Mouse (Mus musculus) hindbrain, embryonic 15.5 days (tissue): ENCODE results near the gene Vmn2r15. TPM values are rescaled to one million over a fixed set of nuclear protein-coding genes. Genes with fewer than 3 reads are reported as not detected.

Experiments
- ATAC-seq: fragments of 200-750 bp; cut with Nextera tagmentation; 2 replicates; pipeline ENCODE4 v1.8.0; 2017; ENCODE audit warnings: low read depth, moderate number of reproducible peaks, moderate TSS enrichment; ENCODE audit not compliant: low FRiP score
- H3K27ac ChIP-seq: fragments of 300-500 bp; sonication (generic); replicated peaks from 2 replicates; pipeline ENCODE4 v1.5.1; 2015; ENCODE audit warnings: mild to moderate bottlenecking, inconsistent platforms
- H3K27me3 ChIP-seq: fragments of 300-500 bp; sonication (generic); 2 replicates; pipeline ENCODE4 v1.6.1; 2015; ENCODE audit warnings: control low read depth, inconsistent platforms
- H3K36me3 ChIP-seq: fragments of 300-500 bp; sonication (generic); 2 replicates; pipeline ENCODE4 v1.6.1; 2015; ENCODE audit warnings: control low read depth, inconsistent platforms
- H3K4me1 ChIP-seq: fragments of 300-500 bp; sonication (generic); replicated peaks from 2 replicates; pipeline ENCODE4 v1.6.1; 2015; ENCODE audit warnings: control low read depth, inconsistent platforms
- H3K4me2 ChIP-seq: fragments of 300-500 bp; sonication (generic); 2 replicates; pipeline ENCODE4 v1.6.1; 2015; ENCODE audit warnings: moderate library complexity, mild to moderate bottlenecking, inconsistent platforms
- H3K4me3 ChIP-seq: fragments of 300-500 bp; sonication (generic); 2 replicates; pipeline ENCODE4 v1.5.1; 2015; ENCODE audit warnings: mild to moderate bottlenecking, inconsistent platforms
- H3K9ac ChIP-seq: fragments of 300-500 bp; sonication (generic); 2 replicates; pipeline ENCODE4 v1.6.1; 2015; ENCODE audit warnings: inconsistent platforms
- H3K9me3 ChIP-seq: fragments of 300-500 bp; sonication (generic); 2 replicates; pipeline ENCODE4 v1.6.1; 2016; ENCODE audit warnings: control low read depth, inconsistent platforms
- WGBS: fragments of 180-500 bp; shearing (Covaris S2); methylation state at CpG from one replicate; pipeline ENCODE4 v1.1.7; 2015; 5-methylcytosine and 5-hydroxymethylcytosine counted together
- polyA plus RNA-seq: library from polyadenylated mRNA; unstranded; fragments of >200 nt; fragmentation: Nextera tagmentation; extraction: Ambion mirVana; gene quantifications from 2 replicates; pipeline ENCODE4 v1.2.1, GENCODE M21; 2015

The Vmn2r15 gene
- not detected in 2 replicates for polyA plus RNA-seq

DNA sequence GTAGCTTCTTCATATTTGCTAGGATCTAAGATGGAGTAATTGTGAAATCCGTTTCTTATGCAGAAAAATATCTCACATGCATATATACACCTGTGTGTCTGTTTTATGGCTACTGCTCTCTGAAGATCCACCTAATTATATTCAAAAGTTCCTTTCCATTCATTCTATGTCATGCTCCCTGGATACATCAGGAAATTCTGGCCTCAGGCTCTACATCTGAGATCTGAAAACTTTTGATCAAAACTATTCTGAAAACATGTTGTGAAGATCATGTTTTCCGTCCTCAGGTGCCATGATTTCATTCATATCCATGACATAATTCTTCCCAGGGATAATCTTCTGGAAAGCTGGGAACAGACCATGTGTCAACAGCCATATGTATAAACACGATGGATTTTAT, at the start of gene Vmn2r15:
Vmn2r15 (minus strand) TSS at position 101 of the 400 bp plus-strand sequence.
- Histone ChIP-seq H3K9me3 (peaks cover 14% of the 10 kb centered on the region), H3K4me2 (no peak within 1 kb of the TSS), H3K36me3 (no peaks in the 10 kb centered on the region), H3K27ac (no peak within 1 kb of the TSS), H3K4me1 (no peaks in the 10 kb centered on the region), H3K27me3 (no peaks in the 10 kb centered on the region), H3K4me3 (no peak within 1 kb of the TSS), H3K9ac (no peak within 1 kb of the TSS)
- WGBS, result 63% methylated on average over 3 of the region's 3 CpGs
- no peak for ATAC-seq

DNA sequence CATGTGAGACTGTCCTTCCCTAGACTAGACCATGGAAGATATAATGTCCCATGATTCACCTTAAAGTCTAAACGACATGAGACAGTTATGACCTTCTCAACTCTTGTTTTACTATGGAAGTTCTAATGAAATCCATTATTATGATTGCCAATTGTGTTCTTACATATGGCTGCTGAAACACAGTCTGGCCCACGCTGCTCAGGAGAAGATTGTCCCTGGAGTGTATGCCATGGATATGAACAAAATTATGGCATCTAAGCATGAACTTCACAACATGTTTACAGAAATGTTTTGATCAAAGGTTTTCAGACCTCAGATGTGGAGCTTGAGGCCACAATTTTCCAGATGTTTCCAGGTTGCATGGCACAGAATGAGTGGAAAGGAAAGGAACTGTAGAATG, 32.4 kb upstream of the Vmn2r15 start, which contains the start of gene Vmn2r16:
Vmn2r16 (plus strand) TSS at position 301 of the 400 bp plus-strand sequence.
- Histone ChIP-seq H3K4me3 (no peak within 1 kb of the TSS), H3K9me3 (peaks cover 29% of the 10 kb centered on the region; the same call in 1 of the 2 replicates), H3K4me1 (no peaks in the 10 kb centered on the region), H3K4me2 (no peak within 1 kb of the TSS), H3K27ac (no peak within 1 kb of the TSS), H3K9ac (no peak within 1 kb of the TSS), H3K36me3 (no peaks in the 10 kb centered on the region), H3K27me3 (no peaks in the 10 kb centered on the region)
- 56% methylated on average over 2 of the region's 2 CpGs for WGBS
- ATAC-seq, result no peak

DNA sequence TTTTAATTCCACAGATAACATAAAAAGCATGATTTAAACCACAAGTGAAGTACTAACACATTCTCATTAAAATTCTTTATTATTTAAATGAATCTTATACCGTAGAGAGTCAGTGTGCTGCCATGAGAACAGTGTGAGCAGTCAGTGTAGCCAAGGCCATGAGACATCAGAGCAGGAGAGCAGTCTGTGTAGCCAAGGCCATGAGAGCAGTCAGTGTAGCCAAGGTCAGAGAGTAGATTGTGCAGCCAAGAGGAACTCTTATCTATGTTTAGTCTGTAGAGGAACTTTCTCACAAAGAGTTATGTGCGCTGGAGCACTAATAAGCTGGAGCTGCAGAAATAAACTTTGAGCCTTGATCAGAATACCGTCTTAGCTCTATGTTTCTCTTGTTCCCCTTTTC, 2.8 kb downstream of the Vmn2r15 start:
- Histone ChIP-seq H3K9ac (no peak overlapping the region), H3K9me3 (peaks cover 5% of the 10 kb centered on the region; the same call in 1 of the 2 replicates)
- no peak for ATAC-seq

More for the DNA sequence above, 2.8 kb downstream of the Vmn2r15 start:
- Histone ChIP-seq H3K27ac (no peak overlapping the region), H3K4me3 (no peak overlapping the region), H3K4me2 (no peak overlapping the region), H3K27me3 (no peaks in the 10 kb centered on the region), H3K4me1 (no peaks in the 10 kb centered on the region), H3K36me3 (no peaks in the 10 kb centered on the region)
- 85% methylated on average over 3 of the region's 3 CpGs for WGBS

Other genes with a start within 250 kb of the Vmn2r15 start
- not detected in 2 replicates for gene Vmn2r11, start 238.1 kb downstream of the Vmn2r15 start, polyA plus RNA-seq
- gene Vmn2r12, start 199.7 kb downstream of the Vmn2r15 start, polyA plus RNA-seq, result not detected in 2 replicates
- gene Vmn2r13, start 105.4 kb downstream of the Vmn2r15 start, polyA plus RNA-seq, result not detected in 2 replicates
- gene Vmn2r14, start 72.9 kb downstream of the Vmn2r15 start, polyA plus RNA-seq, result not detected in 2 replicates
- not detected in 2 replicates for gene Vmn2r16, start 32.5 kb upstream of the Vmn2r15 start, polyA plus RNA-seq
- not detected in 2 replicates for gene Vmn2r17, start 122.0 kb upstream of the Vmn2r15 start, polyA plus RNA-seq